Mouse (Mus musculus): ENCODE data around the gene Bpifb5. TPM values are rescaled to one million over a fixed set of nuclear protein-coding genes. Genes with fewer than 3 reads are reported as not detected.
"Not testable (repeated sequence)": the region's sequence is repeated elsewhere in the genome, so short reads cannot be mapped to it uniquely, and the experiment has no call there.

Bpifb5 gene
- polyA plus RNA-seq (2012; ENCODE audit: insufficient read depth, insufficient read length, low replicate concordance, missing spikeins): not detected in 2 replicates

- 13% methylated on average over 14 of the region's 14 CpGs for WGBS
- Histone ChIP-seq H3K4me1 (ENCODE audit: control insufficient read depth, insufficient read depth, low read length) (peaks cover 10% of the 10 kb centered on the region), H3K4me3 (ENCODE audit: insufficient read depth, low read depth, low read length) (no peak within 1 kb of the TSS), H3K27ac (ENCODE audit: insufficient read depth, low read depth, low read length) (no peak within 1 kb of the TSS)
- TF ChIP-seq CTCF (IDR thresholded peaks at IDR 0.05; ENCODE audit: insufficient read depth, low read depth, low read length) (no peak), POLR2A (IDR thresholded peaks at IDR 0.05; ENCODE audit: insufficient read depth, low read depth, low read length) (no peak)
Observed at GRCm38 (mm10) chr2:154223265-154223916, at the start of gene Bpifb5. Gene Bpifb5, plus strand, starts transcription at chr2:154223742.

DNA sequence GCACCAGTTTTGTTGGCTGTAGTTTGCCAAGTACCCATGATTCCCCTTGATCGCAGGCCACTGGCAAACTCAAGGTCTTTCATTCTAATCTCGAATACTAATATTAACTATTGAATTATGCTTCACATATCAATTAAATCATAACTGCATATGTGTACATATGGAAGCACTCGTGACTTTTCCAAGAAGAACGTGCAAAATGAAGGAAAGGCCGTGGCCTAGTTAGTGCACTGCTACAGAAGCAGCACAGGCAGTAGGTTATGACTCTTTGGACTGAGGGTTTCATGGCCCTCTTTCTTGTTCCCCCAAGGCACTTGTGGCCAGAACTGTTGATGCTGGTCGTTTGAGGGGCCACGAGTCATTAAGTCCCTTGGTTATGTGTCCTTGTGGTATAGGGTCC is 41.6 kb upstream of the Bpifb5 start:
- not testable (repeated sequence) for H3K4me3 ChIP-seq (ENCODE audit: insufficient read depth, low read depth, low read length); H3K27ac ChIP-seq (ENCODE audit: insufficient read depth, low read depth, low read length); H3K4me1 ChIP-seq (ENCODE audit: control insufficient read depth, insufficient read depth, low read length)
- WGBS: 88% methylated on average over 7 of the region's 7 CpGs

- H3K4me1 ChIP-seq (ENCODE audit: control insufficient read depth, insufficient read depth, low read length); H3K27ac ChIP-seq (ENCODE audit: insufficient read depth, low read depth, low read length); H3K4me3 ChIP-seq (ENCODE audit: insufficient read depth, low read depth, low read length): not testable (repeated sequence)
- WGBS: 81% methylated on average over 4 of the region's 4 CpGs
Observed at GRCm38 (mm10) chr2:154183061-154183460, 40.5 kb upstream of the Bpifb5 start.

- H3K4me1 ChIP-seq (ENCODE audit: control insufficient read depth, insufficient read depth, low read length): no peaks in the 10 kb centered on the region
- 81% methylated on average over 6 of the region's 6 CpGs for WGBS
- TF ChIP-seq POLR2A (IDR thresholded peaks at IDR 0.05; ENCODE audit: insufficient read depth, low read depth, low read length) (no peak), CTCF (IDR thresholded peaks at IDR 0.05; ENCODE audit: insufficient read depth, low read depth, low read length) (no peak)
- H3K27ac ChIP-seq (ENCODE audit: insufficient read depth, low read depth, low read length): no peak overlapping the region
- no peak overlapping the region for H3K4me3 ChIP-seq (ENCODE audit: insufficient read depth, low read depth, low read length)
Observed at GRCm38 (mm10) chr2:154185319-154185718, 38.2 kb upstream of the Bpifb5 start.

DNA sequence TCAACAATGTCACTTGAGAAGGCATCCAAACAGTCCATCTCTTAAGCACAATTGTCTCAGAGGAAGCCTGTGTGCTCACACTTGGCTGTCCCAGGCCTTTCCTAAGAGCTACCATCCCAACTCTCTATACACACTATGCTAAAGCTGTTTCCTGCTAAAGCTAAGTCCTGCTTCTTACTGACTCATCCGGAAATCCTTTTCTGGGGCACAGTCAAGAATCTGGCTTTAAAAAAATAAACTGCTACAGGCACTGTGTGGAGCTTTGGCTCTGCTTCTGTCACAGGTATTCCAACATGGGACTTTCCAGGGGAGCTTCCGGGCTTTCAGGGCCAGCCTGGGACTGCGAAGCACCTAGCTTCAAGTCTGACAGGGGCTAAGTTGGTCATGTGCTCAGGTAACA is 37.8 kb upstream of the Bpifb5 start:
- Histone ChIP-seq H3K4me1 (ENCODE audit: control insufficient read depth, insufficient read depth, low read length) (no peaks in the 10 kb centered on the region), H3K4me3 (ENCODE audit: insufficient read depth, low read depth, low read length) (no peak overlapping the region), H3K27ac (ENCODE audit: insufficient read depth, low read depth, low read length) (no peak overlapping the region)
- 77% methylated on average over 3 of the region's 3 CpGs for WGBS
- TF ChIP-seq POLR2A (IDR thresholded peaks at IDR 0.05; ENCODE audit: insufficient read depth, low read depth, low read length) (no peak), CTCF (IDR thresholded peaks at IDR 0.05; ENCODE audit: insufficient read depth, low read depth, low read length) (no peak)

- Histone ChIP-seq H3K4me3 (ENCODE audit: insufficient read depth, low read depth, low read length) (no peak overlapping the region), H3K27ac (ENCODE audit: insufficient read depth, low read depth, low read length) (no peak overlapping the region), H3K4me1 (ENCODE audit: control insufficient read depth, insufficient read depth, low read length) (no peaks in the 10 kb centered on the region)
- TF ChIP-seq POLR2A (IDR thresholded peaks at IDR 0.05; ENCODE audit: insufficient read depth, low read depth, low read length) (no peak), CTCF (IDR thresholded peaks at IDR 0.05; ENCODE audit: insufficient read depth, low read depth, low read length) (no peak)
- 54% methylated on average over 5 of the region's 5 CpGs for WGBS
Observed at GRCm38 (mm10) chr2:154187468-154187867, 36.1 kb upstream of the Bpifb5 start.

DNA sequence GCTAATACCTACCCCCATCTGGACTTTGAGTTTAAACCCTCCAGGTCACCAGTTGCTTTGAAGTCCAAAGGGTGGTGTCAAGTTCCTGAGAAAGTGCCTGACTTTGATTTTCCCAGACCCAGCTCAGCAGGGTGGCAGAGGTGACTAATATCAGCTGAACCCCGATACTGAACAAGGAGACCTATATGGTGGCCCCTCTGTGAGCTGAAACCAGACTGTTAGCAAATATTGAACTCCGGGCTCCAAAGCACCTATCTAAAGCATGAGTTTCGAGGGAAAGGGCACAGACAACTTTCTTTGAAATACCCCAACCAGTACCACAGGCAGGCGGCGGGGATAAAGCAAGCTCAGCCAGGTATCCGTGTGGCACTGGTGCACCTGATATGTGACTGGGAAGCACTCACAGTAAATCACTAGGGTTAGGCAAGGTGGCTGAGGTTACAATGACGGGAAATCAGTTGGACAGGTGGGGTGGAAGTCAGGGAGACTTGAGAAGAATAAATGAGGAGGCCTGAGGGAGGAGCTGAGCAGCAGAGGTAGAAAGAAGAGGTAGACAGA is 33.6 kb upstream of the Bpifb5 start:
- H3K4me1 ChIP-seq (ENCODE audit: control insufficient read depth, insufficient read depth, low read length): no peaks in the 10 kb centered on the region
- WGBS: 87% methylated on average over 7 of the region's 7 CpGs
- H3K4me3 ChIP-seq (ENCODE audit: insufficient read depth, low read depth, low read length): no peak overlapping the region
- no peak overlapping the region for H3K27ac ChIP-seq (ENCODE audit: insufficient read depth, low read depth, low read length)
- TF ChIP-seq CTCF (IDR thresholded peaks at IDR 0.05; ENCODE audit: insufficient read depth, low read depth, low read length) (no peak), POLR2A (IDR thresholded peaks at IDR 0.05; ENCODE audit: insufficient read depth, low read depth, low read length) (no peak)

GRCm38 (mm10) chr2:154190546-154191258 is 32.8 kb upstream of the Bpifb5 start, which contains the start of gene Bpifb1:
Gene Bpifb1, plus strand, starts transcription at chr2:154190818.
- H3K27ac ChIP-seq (ENCODE audit: insufficient read depth, low read depth, low read length): no peak within 1 kb of the TSS
- no peaks in the 10 kb centered on the region for H3K4me1 ChIP-seq (ENCODE audit: control insufficient read depth, insufficient read depth, low read length)
- 91% methylated on average over 11 of the region's 11 CpGs for WGBS
- no peak within 1 kb of the TSS for H3K4me3 ChIP-seq (ENCODE audit: insufficient read depth, low read depth, low read length)
- TF ChIP-seq CTCF (IDR thresholded peaks at IDR 0.05; ENCODE audit: insufficient read depth, low read depth, low read length) (no peak), POLR2A (IDR thresholded peaks at IDR 0.05; ENCODE audit: insufficient read depth, low read depth, low read length) (no peak)

- WGBS: 73% methylated on average over 2 of the region's 2 CpGs
- TF ChIP-seq POLR2A (IDR thresholded peaks at IDR 0.05; ENCODE audit: insufficient read depth, low read depth, low read length) (no peak), CTCF (IDR thresholded peaks at IDR 0.05; ENCODE audit: insufficient read depth, low read depth, low read length) (no peak)
- Histone ChIP-seq H3K27ac (ENCODE audit: insufficient read depth, low read depth, low read length) (no peak overlapping the region), H3K4me1 (ENCODE audit: control insufficient read depth, insufficient read depth, low read length) (no peaks in the 10 kb centered on the region), H3K4me3 (ENCODE audit: insufficient read depth, low read depth, low read length) (no peak overlapping the region)
Observed at GRCm38 (mm10) chr2:154192141-154192540, 31.4 kb upstream of the Bpifb5 start.

Data from olfactory bulb, adult 2 months (tissue).